Mouse (Mus musculus) olfactory bulb, adult 2 months (tissue): ENCODE results near the gene Rb1. TPM values are rescaled to one million over a fixed set of nuclear protein-coding genes. Genes with fewer than 3 reads are reported as not detected.

ENCODE experiments used
- H3K27ac ChIP-seq: fragments of 200-500 bp; 2 replicates; pipeline ENCODE4 v1.5.1; 2012; ENCODE audit warnings: low read depth, low read length; ENCODE audit not compliant: insufficient read depth
- H3K4me1 ChIP-seq: fragments of 200-500 bp; 2 replicates; pipeline ENCODE4 v1.6.1; 2012; ENCODE audit warnings: low read length; ENCODE audit not compliant: control insufficient read depth, insufficient read depth
- H3K4me3 ChIP-seq: fragments of 200-500 bp; 2 replicates; pipeline ENCODE4 v1.5.1; 2012; ENCODE audit warnings: mild to moderate bottlenecking, low read depth, low read length, moderate library complexity; ENCODE audit not compliant: insufficient read depth
- CTCF ChIP-seq: fragments of 200-500 bp; IDR thresholded peaks from 2 replicates; pipeline ENCODE4 v1.5.1; 2012; ENCODE audit warnings: low read depth, mild to moderate bottlenecking, low read length, moderate library complexity; ENCODE audit not compliant: insufficient read depth
- POLR2A ChIP-seq: fragments of 200-500 bp; IDR thresholded peaks from 2 replicates; pipeline ENCODE4 v1.6.1; 2012; ENCODE audit warnings: mild to moderate bottlenecking, low read depth, low read length, moderate library complexity; ENCODE audit not compliant: insufficient read depth
- whole genome bisulfite sequencing: fragments of 180-500 bp; shearing (Covaris S2); methylation state at CpG from one replicate; pipeline ENCODE4 v1.1.7; 2018; 5-methylcytosine and 5-hydroxymethylcytosine counted together
- polyA plus RNA-seq: library from polyadenylated mRNA; stranded (reverse); fragments of >200 nt; gene quantifications from 2 replicates; pipeline ENCODE4 v1.2.4, GENCODE M21; 2012; ENCODE audit warnings: low replicate concordance; ENCODE audit not compliant: missing spikeins, insufficient read depth, insufficient read length

Rb1 gene
- polyA plus RNA-seq = 65.2 TPM in 1 of 2 replicates, not detected in the other

DNA sequence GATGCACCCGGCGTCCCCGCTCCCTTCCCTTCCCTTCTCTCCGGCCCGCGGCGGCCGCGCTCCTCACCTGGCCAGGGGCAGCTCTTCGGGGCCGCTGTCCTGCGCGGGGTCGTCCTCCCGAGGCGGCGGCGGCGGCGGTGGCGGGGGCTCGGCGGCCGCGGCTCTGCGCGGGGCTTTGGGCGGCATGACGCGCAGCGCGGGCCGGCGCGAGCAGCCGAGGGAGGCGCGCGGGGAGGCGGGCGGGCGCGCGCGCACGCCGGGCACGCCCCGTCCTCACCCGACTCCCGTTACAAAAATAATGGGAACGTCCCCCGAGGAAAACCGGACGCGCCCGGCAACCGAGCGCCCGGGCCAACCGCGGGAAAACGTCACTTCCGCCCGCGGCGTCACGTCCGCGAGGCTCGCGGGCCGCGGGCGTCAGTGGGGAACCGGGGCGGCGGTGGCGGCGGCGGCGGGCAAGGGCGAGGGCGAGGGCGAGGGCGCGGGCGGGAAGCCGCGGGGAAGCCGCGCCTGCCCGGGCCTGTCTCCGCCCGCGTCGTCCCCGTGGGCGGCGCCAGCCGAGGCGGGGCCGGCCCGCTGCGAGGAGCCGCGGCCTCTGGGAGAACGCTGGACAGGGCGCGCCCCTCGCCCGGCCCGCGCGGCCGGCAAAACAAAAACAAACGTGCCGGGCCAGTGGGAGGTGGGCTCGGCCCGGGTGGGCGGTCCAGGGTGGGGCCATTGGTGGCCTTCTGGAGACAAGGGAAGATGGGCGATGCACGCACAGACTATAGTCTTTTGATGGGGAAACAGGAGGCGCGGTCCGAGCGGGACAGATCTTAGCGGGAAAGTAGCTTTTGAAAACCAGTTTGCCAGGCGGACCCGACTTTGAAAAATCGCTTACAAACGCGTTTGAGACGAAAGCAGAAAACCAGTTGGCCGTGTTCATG, at the start of gene Rb1:
Gene Rb1, minus strand, starts transcription at position 367 of the 926 bp plus-strand sequence.
- peaks cover 3% of the 10 kb centered on the region; the same call in 1 of the 2 replicates for H3K4me1 ChIP-seq
- WGBS = 2% methylated on average over 130 of the region's 135 CpGs
- H3K27ac ChIP-seq = peak within 1 kb of the TSS; percentile 82
- peak within 1 kb of the TSS; percentile 100 for H3K4me3 ChIP-seq
- peak; percentile 36 for TF ChIP-seq POLR2A
- no peak for TF ChIP-seq CTCF

DNA sequence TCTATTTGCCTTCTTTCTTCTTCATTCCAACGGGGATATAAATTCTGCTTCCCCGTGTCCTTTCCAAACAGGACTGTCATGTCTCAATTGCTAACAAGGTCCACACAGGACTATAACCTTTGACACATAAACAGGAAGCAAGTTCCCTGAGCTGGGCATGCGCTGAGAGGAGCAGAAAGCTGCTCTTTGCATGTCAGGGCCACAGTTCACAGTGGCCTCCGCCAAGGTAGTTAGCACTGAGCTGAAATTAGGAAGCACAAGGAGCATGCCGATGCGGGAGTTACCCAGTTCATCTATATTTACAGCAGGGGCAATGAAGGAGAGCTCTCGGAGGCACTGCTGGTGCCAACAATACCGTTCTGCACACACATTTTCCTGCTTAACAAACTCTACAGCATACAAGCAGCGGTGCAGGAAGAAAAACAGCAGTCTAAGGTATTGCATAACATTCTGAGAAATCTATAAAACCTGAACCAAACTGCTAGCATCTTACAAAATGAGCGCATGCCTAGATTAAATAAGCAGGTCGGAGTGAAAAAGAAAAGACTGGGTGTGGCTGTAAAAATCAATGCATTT, 48.8 kb upstream of the Rb1 start:
- Histone ChIP-seq H3K27ac (peak overlapping the region; percentile 63), H3K4me1 (peaks cover 35% of the 10 kb centered on the region), H3K4me3 (no peak overlapping the region)
- WGBS = 39% methylated on average over 11 of the region's 11 CpGs
- TF ChIP-seq CTCF (no peak), POLR2A (no peak)

DNA sequence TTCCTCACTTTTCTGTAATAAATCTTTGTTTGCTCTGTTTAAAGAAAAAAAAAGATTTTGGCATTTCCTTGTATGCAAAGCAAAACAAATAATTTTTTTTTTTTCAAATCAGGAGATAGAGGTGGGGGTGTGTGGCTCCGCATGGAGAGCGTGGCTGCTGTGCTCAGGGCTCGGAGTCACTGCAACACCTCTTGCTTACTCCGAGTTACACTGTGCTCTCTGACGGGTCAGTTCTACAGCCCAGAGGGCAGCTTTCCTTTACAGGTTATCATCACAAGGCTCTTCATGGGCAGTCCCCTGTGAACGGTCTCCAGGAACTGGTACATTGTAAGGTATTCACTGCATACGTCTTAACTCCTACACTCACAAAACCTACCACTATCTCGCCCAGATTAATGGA, 48.0 kb upstream of the Rb1 start:
- no peak overlapping the region for H3K4me3 ChIP-seq
- TF ChIP-seq CTCF = no peak
- no peak for TF ChIP-seq POLR2A
- H3K4me1 ChIP-seq = peaks cover 39% of the 10 kb centered on the region
- peak overlapping the region; percentile 46 for H3K27ac ChIP-seq
- 59% methylated on average over 8 of the region's 8 CpGs for WGBS

DNA sequence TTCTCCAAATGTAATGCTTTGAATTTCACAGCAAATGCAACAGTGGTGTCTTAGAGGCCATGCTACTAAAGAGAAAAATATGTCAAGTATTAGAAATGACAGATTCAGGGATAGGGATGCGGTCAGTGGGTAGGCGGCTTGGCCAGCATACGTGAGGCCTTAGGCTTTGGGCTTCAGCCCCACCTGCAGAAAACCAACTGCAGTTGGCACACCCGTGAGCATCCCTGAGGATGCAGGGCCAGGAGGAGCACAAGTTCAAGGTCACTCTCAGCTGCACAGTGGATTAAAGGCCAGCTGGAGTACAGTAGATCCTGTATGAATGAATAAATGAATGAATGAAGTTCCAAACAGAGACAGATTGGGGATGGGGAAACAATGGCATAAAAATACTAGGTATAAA, 47.4 kb upstream of the Rb1 start:
- WGBS = 78% methylated on average over 4 of the region's 4 CpGs
- no peak for TF ChIP-seq POLR2A
- TF ChIP-seq CTCF = no peak
- H3K27ac ChIP-seq = peak overlapping the region; percentile 72
- no peak overlapping the region for H3K4me3 ChIP-seq
- H3K4me1 ChIP-seq = peaks cover 43% of the 10 kb centered on the region

DNA sequence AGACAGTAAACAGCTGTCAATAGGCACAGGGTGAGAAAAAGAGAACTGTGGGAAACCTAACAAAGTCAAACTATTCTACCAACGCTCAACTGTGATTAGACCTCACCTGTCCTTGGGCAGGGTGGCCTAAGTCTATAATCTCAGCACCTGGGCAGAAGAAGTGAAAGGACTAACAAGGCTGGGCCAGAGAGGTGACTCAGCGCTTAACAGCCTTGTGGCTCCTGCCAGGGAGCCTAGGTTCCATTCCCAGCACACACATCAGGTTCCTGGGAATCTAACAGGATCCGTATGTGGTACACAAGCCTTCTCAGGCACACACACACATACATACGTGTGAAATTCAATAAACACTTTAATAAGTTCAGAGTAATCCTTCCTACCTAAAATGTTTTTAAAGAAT, 46.0 kb upstream of the Rb1 start:
- Histone ChIP-seq H3K27ac (peak overlapping the region; percentile 90), H3K4me1 (peaks cover 41% of the 10 kb centered on the region), H3K4me3 (no peak overlapping the region)
- 80% methylated on average over 4 of the region's 4 CpGs for WGBS
- TF ChIP-seq POLR2A (no peak), CTCF (no peak)

DNA sequence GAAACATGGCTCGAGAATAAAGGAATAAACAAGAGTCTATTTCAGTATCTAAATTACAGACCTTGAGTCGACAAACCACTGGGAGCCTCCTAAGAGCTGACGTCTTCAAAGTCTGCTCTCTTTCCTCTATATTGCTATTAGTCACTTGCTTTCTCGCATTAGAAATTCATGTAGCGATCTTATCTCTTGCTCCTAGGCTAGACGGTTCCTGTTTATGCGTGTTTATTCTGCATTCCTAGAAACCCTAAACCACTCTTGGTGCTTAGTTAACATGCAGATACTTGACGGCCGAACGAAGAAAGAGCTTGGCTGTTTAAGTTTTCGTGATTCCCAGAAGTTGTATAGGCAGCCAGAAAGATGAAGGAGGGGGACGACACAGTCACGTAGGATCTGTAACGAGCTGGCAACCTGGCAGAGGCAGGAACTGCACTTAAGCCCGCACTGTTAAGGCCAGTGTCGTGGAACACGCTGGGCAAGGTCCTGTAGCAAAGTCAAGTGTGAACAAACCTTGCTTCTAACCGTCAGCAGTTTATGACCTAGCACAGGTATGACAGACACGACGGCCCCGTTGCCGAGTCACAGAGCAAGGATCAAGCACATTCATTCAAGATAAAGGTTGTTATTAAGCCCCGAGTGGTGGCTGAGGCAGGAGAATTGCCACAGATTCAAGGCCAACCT, 45.2 kb upstream of the Rb1 start:
- H3K27ac ChIP-seq = peak overlapping the region; percentile 90
- 41% methylated on average over 23 of the region's 23 CpGs for WGBS
- H3K4me3 ChIP-seq = no peak overlapping the region
- peaks cover 42% of the 10 kb centered on the region for H3K4me1 ChIP-seq
- TF ChIP-seq CTCF (no peak), POLR2A (no peak)

DNA sequence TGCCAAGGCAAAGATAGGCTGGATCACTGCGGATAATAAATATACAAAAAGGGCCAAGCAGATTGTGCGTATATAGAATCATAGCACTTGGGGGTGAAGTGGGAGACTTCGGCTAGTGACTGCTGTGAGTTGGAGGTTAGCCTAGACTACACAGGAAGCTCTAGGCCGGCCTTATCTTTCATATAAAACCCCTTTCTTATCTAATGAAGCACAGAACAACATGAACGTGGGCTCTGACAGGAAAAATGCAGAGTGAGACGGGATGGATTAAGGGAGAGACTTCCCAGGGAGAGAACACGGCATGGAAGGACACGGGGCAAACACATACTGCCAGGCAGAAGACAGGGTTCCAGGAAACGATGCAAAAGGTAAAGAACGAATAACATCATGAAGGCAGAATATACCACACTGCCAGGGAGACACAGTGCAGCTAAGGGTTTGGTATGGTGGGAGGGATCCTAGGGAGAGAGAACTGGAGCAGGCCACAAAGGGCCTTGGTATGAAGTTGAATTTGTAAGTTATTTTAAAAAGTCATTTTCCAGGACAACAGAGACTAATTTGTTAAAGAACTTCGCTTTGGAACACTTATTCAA, 44.6 kb upstream of the Rb1 start:
- no peak overlapping the region for H3K4me3 ChIP-seq
- H3K27ac ChIP-seq = peak overlapping the region; percentile 82
- peaks cover 42% of the 10 kb centered on the region for H3K4me1 ChIP-seq
- WGBS = 40% methylated on average over 11 of the region's 11 CpGs
- TF ChIP-seq POLR2A (no peak), CTCF (no peak)

DNA sequence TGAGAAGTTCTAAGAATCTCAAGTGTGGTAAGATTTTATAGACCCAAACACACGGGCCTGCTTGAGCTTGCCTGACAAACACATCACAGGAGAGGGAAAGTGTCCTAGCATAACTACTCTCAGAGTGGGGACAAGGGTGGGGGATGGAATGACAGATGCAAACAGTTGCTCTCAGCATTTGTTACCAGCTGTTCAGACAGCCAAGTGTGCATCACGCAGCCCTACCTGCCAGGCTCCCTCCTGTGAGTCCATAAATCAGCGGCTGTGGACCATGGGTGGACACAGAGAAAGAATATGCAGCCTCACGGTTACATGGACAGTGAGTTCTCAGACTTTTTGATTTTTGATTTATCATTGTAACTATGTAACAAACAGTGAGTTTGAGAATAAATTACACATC, 44.0 kb upstream of the Rb1 start:
- WGBS = 75% methylated on average over 4 of the region's 4 CpGs
- no peak for TF ChIP-seq CTCF
- no peak for TF ChIP-seq POLR2A
- Histone ChIP-seq H3K4me1 (peaks cover 44% of the 10 kb centered on the region), H3K27ac (peak overlapping the region; percentile 82), H3K4me3 (no peak overlapping the region)
